ENCODE assay signal across 20 mouse cellular contexts in the genomic region with DNA sequence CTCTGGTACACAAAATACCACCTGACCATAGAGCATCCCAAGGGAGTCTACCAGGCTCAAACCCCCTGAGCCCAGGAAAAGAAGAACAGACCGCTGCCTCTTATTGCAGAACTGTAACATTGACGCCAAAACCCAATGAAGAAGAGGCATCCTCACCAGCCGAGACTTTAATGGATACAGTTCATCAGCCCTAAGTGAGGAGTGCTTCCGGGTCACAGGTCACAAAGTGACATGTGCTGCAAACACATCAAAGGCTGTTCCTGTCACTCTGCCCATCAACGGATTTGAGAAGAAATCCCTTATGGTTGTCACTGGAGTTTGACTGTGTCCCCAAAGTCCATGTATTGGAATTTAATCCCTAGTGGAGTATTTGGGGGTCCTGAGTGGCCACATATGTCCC.
"Had no signal": no experiment of that assay in that cellular context is flagged by ENCODE, and none has a peak within 500 bp of the region (broad histone marks: within the 10 kb centered on the region; RNA-seq: fewer than 3 reads in every experiment).

No protein-coding gene starts in this region.

- DNase-seq: liver, postnatal 0 days; lung, adult 2 months; lung, postnatal 14 days; lung, postnatal 4 days; midbrain, embryonic 14.5 days; retina, postnatal 1 day; right cerebral cortex, adult 18-20 months; right cerebral cortex, postnatal 25 days; thymus, adult 18-20 months; thymus, postnatal 14 days; thymus, postnatal 36 days had no signal

- H3K9ac ChIP-seq: liver, embryonic 15.5 days; liver, postnatal 0 days; lung, embryonic 15.5 days; neural tube, embryonic 13.5 days; neural tube, embryonic 15.5 days; stomach, embryonic 15.5 days had no signal

- H3K4me1 ChIP-seq: midbrain, embryonic 10.5 days; neural tube, embryonic 13.5 days; neural tube, embryonic 15.5 days had no signal

- H3K36me3 ChIP-seq: liver, embryonic 15.5 days; lung, embryonic 15.5 days; midbrain, embryonic 10.5 days; neural tube, embryonic 13.5 days; neural tube, embryonic 15.5 days; stomach, embryonic 15.5 days had no signal

- H3K9me3 ChIP-seq: liver, embryonic 15.5 days; lung, embryonic 15.5 days; midbrain, embryonic 10.5 days; neural tube, embryonic 13.5 days; neural tube, embryonic 15.5 days; stomach, embryonic 15.5 days had no signal

- ATAC-seq: liver, postnatal 0 days; lung, postnatal 0 days; midbrain, embryonic 16.5 days had no signal

- H3K27me3 ChIP-seq: lung, embryonic 15.5 days; neural tube, embryonic 13.5 days; neural tube, embryonic 15.5 days; stomach, embryonic 15.5 days had no signal

- H3K27ac ChIP-seq: liver, embryonic 15.5 days; lung, embryonic 15.5 days; midbrain, embryonic 10.5 days; neural tube, embryonic 13.5 days; neural tube, embryonic 15.5 days; stomach, embryonic 15.5 days had no signal

- H3K4me2 ChIP-seq: liver, embryonic 15.5 days; lung, embryonic 15.5 days; neural tube, embryonic 13.5 days; neural tube, embryonic 15.5 days; stomach, embryonic 15.5 days had no signal

- H3K4me3 ChIP-seq: liver, embryonic 15.5 days; lung, embryonic 15.5 days; midbrain, embryonic 10.5 days; myocyte; neural tube, embryonic 13.5 days; neural tube, embryonic 15.5 days; stomach, embryonic 15.5 days had no signal
